Mouse (Mus musculus): Measurements from ENCODE around the gene Pnpla8. TPM values are rescaled to one million over a fixed set of nuclear protein-coding genes. Genes with fewer than 3 reads are reported as not detected.

Pnpla8 gene
- polyA plus RNA-seq, 1 experiment from 2014 or later = 122 TPM

GRCm38 (mm10) chr12:44281534-44281933, 60.4 kb downstream of the Pnpla8 start:
- Histone ChIP-seq H3K36me3 (peaks cover 13% of the 10 kb centered on the region), H3K9ac (replicated peaks) (no peak overlapping the region), H3K4me3 (replicated peaks) (no peak overlapping the region), H3K4me2 (replicated peaks) (no peak overlapping the region), H3K4me1 (replicated peaks) (no peaks in the 10 kb centered on the region), H3K27me3 (no peaks in the 10 kb centered on the region), H3K9me3 (no peaks in the 10 kb centered on the region), H3K27ac (no peak overlapping the region)
- WGBS = 96% methylated on average over 3 of the region's 3 CpGs
- ATAC-seq = no peak

DNA sequence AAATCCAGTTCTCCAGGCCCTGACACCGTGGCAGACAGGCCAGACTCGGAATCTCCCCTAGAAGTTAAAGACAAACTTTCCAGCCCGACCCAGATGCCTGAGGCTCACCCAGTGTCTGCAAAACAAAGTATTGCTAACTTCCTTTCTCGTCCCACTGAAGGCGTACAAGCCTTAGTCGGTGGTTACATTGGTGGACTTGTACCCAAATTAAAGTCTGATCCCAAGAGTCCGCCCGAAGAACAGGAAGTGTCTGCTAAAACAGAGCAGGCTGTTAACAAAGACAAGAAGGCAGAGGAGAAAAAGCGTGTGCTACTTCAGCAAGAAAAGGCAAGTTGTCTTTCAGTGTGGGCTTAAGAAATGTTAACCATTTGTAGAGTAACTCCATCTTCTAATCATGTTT, 62.2 kb downstream of the Pnpla8 start:
- H3K27ac ChIP-seq = no peak overlapping the region
- 88% methylated on average over 9 of the region's 9 CpGs for WGBS
- peaks cover 20% of the 10 kb centered on the region for H3K36me3 ChIP-seq
- no peak overlapping the region for H3K9ac ChIP-seq (replicated peaks)
- H3K27me3 ChIP-seq = no peaks in the 10 kb centered on the region
- H3K9me3 ChIP-seq = no peaks in the 10 kb centered on the region
- no peaks in the 10 kb centered on the region for H3K4me1 ChIP-seq (replicated peaks)
- no peak for ATAC-seq
- H3K4me2 ChIP-seq (replicated peaks) = no peak overlapping the region
- no peak overlapping the region for H3K4me3 ChIP-seq (replicated peaks)

DNA sequence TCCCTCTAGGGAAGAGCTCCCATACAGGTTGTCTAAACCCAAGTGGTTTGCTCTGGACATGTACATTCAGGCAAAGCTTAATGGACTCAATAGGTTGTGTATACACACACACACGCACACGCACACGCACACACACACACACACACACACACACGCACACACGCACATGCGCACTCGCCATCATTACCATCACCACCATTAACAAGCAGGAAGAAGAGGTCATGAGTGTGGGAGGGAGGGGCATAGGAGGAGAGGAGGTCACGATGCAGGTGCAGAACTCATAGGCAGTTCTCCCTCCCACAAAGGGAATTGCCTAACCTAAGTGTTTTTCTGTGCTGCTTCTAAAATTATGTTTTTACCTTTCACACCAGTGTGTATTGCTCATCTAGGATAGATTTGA, 65.8 kb downstream of the Pnpla8 start:
- Histone ChIP-seq H3K27me3 (no peaks in the 10 kb centered on the region), H3K9me3 (no peaks in the 10 kb centered on the region), H3K27ac (no peak overlapping the region), H3K4me1 (replicated peaks) (no peaks in the 10 kb centered on the region), H3K4me3 (replicated peaks) (no peak overlapping the region), H3K36me3 (peaks cover 31% of the 10 kb centered on the region), H3K4me2 (replicated peaks) (no peak overlapping the region), H3K9ac (replicated peaks) (no peak overlapping the region)
- no peak for ATAC-seq
- 93% methylated on average over 8 of the region's 8 CpGs for WGBS

- Histone ChIP-seq H3K9me3 (no peaks in the 10 kb centered on the region), H3K36me3 (peaks cover 18% of the 10 kb centered on the region), H3K4me1 (replicated peaks) (no peaks in the 10 kb centered on the region), H3K4me3 (replicated peaks) (no peak overlapping the region), H3K27me3 (no peaks in the 10 kb centered on the region), H3K4me2 (replicated peaks) (no peak overlapping the region), H3K9ac (replicated peaks) (no peak overlapping the region), H3K27ac (no peak overlapping the region)
- no peak for ATAC-seq
Observed at GRCm38 (mm10) chr12:44292281-44292680, 71.1 kb downstream of the Pnpla8 start.

DNA sequence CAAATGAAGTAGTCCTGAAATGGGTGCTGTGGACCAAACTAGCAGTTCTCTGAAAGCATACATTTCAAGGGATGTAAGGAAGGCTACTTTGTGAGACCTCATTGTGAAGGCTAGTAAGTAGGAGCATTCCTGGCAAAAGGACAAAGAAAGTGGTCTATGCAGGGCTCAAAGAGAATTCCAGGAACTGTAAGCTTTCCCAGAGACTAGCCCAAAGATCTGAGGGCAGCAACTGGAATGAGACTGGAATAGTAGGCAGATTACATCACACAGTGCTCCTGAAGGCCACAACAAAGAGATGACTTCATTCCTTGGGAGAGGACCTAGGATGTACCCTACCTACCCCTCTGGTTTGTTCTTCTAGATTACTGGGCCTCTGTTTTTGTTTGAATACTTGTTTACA, 79.6 kb downstream of the Pnpla8 start:
- H3K4me3 ChIP-seq (replicated peaks) = no peak overlapping the region
- H3K4me1 ChIP-seq (replicated peaks) = no peaks in the 10 kb centered on the region
- no peaks in the 10 kb centered on the region for H3K9me3 ChIP-seq
- H3K4me2 ChIP-seq (replicated peaks) = no peak overlapping the region
- peaks cover 30% of the 10 kb centered on the region for H3K36me3 ChIP-seq
- H3K27me3 ChIP-seq = no peaks in the 10 kb centered on the region
- no peak for ATAC-seq
- no peak overlapping the region for H3K9ac ChIP-seq (replicated peaks)
- no peak overlapping the region for H3K27ac ChIP-seq

DNA sequence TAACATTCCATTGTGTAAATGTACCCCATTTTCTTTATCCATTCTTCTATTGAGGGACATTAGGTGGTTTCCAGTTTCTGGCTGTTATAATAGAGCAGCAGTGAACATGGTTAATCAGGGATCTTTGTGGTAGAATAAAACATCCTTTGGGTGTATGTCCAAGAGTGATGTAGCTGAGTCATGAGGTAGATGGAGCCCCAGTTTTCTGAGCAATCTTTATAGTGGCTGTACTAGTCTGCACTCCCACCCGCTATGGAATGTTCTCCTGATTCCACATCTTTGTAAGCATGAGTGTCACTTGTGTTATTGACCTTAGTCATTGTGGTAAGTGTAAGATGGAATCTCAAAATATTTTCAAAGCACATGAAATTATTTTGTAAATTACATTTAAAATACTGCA, 82.8 kb downstream of the Pnpla8 start:
- no peaks in the 10 kb centered on the region for H3K4me1 ChIP-seq (replicated peaks)
- H3K4me2 ChIP-seq (replicated peaks) = no peak overlapping the region
- no peak overlapping the region for H3K4me3 ChIP-seq (replicated peaks)
- 98% methylated on average over 1 of the region's 1 CpGs for WGBS
- no peak overlapping the region for H3K27ac ChIP-seq
- H3K9me3 ChIP-seq = no peaks in the 10 kb centered on the region
- H3K27me3 ChIP-seq = no peaks in the 10 kb centered on the region
- peaks cover 39% of the 10 kb centered on the region for H3K36me3 ChIP-seq
- H3K9ac ChIP-seq (replicated peaks) = no peak overlapping the region
- no peak for ATAC-seq

- Histone ChIP-seq H3K36me3 (peaks cover 40% of the 10 kb centered on the region), H3K9ac (replicated peaks) (no peak overlapping the region), H3K4me2 (replicated peaks) (no peak overlapping the region), H3K4me1 (replicated peaks) (no peaks in the 10 kb centered on the region), H3K27me3 (no peaks in the 10 kb centered on the region), H3K27ac (no peak overlapping the region), H3K4me3 (replicated peaks) (no peak overlapping the region), H3K9me3 (no peaks in the 10 kb centered on the region)
- ATAC-seq = no peak
- WGBS = 85% methylated on average over 5 of the region's 5 CpGs
Observed at GRCm38 (mm10) chr12:44304869-44305268, 83.7 kb downstream of the Pnpla8 start.

- Histone ChIP-seq H3K4me1 (replicated peaks) (no peaks in the 10 kb centered on the region), H3K9me3 (no peaks in the 10 kb centered on the region), H3K4me3 (replicated peaks) (no peak overlapping the region), H3K27ac (no peak overlapping the region), H3K36me3 (peaks cover 26% of the 10 kb centered on the region), H3K9ac (replicated peaks) (no peak overlapping the region), H3K4me2 (replicated peaks) (no peak overlapping the region), H3K27me3 (no peaks in the 10 kb centered on the region)
- WGBS = 90% methylated on average over 3 of the region's 3 CpGs
- ATAC-seq = no peak
Observed at GRCm38 (mm10) chr12:44308221-44308620, 87.1 kb downstream of the Pnpla8 start.

DNA sequence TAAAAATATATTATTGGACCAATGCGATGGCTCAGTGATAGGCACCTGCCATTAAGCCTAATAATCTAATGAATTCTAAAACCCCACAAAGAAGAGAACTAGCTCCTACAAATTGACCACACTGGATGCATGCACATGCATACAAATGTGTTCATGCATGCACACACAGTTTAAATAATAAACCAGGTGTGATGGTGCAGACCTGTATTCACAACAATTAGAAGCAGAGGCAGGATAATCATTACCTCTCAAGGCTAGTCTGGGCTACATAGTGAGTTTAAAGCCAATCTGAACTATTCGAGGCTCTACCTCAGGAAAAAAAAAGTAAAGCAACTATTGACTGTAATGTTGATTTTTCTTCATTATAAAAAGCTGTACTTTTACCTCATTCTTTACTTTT, 94.0 kb downstream of the Pnpla8 start:
- Histone ChIP-seq H3K9me3 (no peaks in the 10 kb centered on the region), H3K36me3 (peaks cover 14% of the 10 kb centered on the region), H3K9ac (replicated peaks) (no peak overlapping the region), H3K27ac (no peak overlapping the region), H3K27me3 (no peaks in the 10 kb centered on the region), H3K4me2 (replicated peaks) (no peak overlapping the region), H3K4me1 (replicated peaks) (no peaks in the 10 kb centered on the region), H3K4me3 (replicated peaks) (no peak overlapping the region)
- no peak for ATAC-seq
- WGBS = 87% methylated on average over 2 of the region's 2 CpGs

DNA sequence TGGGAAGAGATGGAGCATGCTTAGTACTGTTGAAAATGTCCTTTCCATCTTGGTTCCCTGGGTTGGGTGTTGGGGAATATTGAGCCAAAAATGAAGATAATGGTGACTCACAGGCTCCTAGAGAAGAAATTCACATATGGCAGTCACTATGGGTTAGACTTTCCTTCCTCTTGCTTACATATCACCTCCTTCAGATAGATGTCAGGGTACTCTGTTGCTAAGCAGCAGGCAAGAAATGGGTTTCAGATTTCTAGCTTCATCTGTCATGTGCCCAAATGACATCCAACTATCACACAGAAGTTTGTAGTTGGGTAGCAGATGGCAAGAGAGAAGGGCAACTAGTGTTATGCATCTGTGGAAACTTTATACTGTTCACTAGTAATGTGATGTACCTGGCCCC, 103.9 kb downstream of the Pnpla8 start:
- no peak for ATAC-seq
- Histone ChIP-seq H3K4me1 (replicated peaks) (0 out of 2 replicates have a peak, but pooled peaks cover 3% of the 10 kb centered on the region), H3K27me3 (no peaks in the 10 kb centered on the region), H3K27ac (no peak overlapping the region), H3K9ac (replicated peaks) (no peak overlapping the region), H3K9me3 (no peaks in the 10 kb centered on the region), H3K4me2 (replicated peaks) (no peak overlapping the region), H3K36me3 (no peaks in the 10 kb centered on the region), H3K4me3 (replicated peaks) (no peak overlapping the region)

DNA sequence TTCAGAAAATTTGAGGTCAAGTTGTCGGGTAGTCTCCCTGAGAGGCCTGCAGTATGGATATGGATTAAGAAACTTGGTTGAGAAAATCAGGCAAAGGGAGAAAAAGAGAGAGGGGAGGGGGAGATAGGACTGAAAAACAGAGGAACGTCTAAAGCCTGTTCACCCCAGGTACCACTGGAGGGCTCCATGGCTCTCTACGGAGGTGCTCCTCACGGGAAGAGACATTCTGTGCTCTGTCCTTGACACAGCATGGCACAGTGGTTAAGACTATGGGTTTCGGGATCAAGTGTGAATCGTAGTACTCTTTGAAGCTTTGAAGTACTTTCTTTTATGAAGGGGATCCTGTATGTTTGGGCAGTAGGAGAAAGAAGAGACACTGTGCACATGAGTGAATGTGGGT, 106.3 kb downstream of the Pnpla8 start:
- no peak for ATAC-seq
- H3K27me3 ChIP-seq = no peaks in the 10 kb centered on the region
- no peak overlapping the region for H3K9ac ChIP-seq (replicated peaks)
- H3K36me3 ChIP-seq = no peaks in the 10 kb centered on the region
- H3K27ac ChIP-seq = no peak overlapping the region
- peaks cover 24% of the 10 kb centered on the region for H3K4me1 ChIP-seq (replicated peaks)
- H3K4me3 ChIP-seq (replicated peaks) = no peak overlapping the region
- H3K9me3 ChIP-seq = no peaks in the 10 kb centered on the region
- H3K4me2 ChIP-seq (replicated peaks) = no peak overlapping the region
- 31% methylated on average over 6 of the region's 6 CpGs for WGBS

DNA sequence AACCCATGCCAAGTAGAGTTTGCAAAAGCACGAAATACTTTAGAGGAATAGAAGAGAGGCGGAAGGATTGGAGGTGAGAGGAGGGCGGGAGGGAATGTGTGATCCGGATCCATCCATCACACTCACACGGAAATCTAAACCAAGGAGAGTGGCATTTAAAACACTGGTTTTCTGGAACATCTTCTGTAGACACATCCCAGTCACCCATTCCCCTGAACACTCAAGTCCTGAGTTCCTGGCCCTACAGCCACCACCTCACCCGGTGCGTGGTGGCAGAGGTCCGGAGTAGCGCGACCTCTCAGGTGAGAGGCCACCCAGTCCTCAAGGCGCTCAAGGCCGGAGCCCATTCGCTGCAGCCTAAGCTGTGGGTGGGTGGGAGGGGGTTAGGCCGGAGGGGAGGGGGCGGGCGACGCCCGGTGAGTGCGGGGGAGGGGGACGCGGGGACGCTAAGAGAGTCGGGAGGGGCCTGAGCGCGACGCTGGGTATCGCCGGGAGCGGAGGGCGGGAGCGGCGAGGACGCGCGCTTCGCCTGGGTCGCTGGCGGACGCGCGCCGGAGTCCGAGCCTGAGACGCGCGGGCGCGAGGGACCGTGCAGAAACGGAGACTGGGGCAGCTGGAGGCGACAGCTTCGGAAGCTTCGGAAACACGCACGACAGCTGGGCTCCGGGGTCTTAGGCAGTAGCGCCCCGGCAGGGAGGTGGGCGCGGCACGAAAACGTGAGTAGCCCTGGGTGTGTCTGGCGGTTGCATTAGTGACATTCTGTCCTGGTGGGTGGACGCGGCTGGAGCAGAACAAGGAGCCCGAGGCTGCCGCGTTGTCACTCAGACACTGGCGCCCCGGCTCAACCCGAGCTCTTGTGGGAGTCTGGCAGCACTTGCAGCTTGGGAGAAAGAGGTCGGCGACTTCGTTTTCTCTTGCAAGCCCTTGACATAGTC, 107.5 kb downstream of the Pnpla8 start, which contains the start of gene Nrcam:
TSS of gene Nrcam (plus strand) at position 505 of the 935 bp plus-strand sequence.
- H3K36me3 ChIP-seq = no peaks in the 10 kb centered on the region
- ATAC-seq = peak; percentile 73

More for the DNA sequence above, 107.5 kb downstream of the Pnpla8 start, which contains the start of gene Nrcam:
- Histone ChIP-seq H3K9me3 (no peaks in the 10 kb centered on the region), H3K9ac (replicated peaks) (peak within 1 kb of the TSS; percentile 94), H3K4me1 (replicated peaks) (peaks cover 34% of the 10 kb centered on the region), H3K27me3 (no peaks in the 10 kb centered on the region), H3K4me2 (replicated peaks) (peak within 1 kb of the TSS; percentile 71), H3K27ac (peak within 1 kb of the TSS; percentile 97), H3K4me3 (replicated peaks) (peak within 1 kb of the TSS; percentile 83)
- 2% methylated on average over 74 of the region's 74 CpGs for WGBS
